Mouse (Mus musculus) kidney, postnatal 25 days (tissue): ENCODE results near the gene Ccdc194.

Source experiments
- DNase-seq, 2 experiments: peaks; one replicate each; pipeline ENCODE4 v3.0.0; 2021; ENCODE audit warnings: mixed read lengths in 2 of 2

The Ccdc194 gene

DNA sequence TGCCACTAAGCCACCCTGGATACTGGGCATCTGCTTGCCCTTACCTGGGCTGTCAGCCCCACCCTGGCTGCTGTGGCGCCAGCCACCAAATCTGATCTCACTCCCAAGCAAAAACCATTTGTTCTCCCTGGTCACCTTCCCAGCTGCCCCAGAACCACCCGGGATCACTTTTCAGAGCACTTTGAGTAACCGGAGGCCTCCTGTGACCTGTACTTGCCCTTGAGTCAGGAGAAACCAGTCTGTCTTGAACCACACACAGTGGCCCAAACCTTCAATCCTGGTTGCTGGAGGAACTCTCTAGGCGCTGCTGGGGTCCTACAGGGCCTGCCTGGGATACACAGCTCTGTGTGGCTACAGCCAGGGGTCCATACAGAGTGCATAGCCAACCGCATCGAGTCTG is 27.3 kb upstream of the Ccdc194 start:
- peak in 1 of 2 experiments; percentile 55 for DNase-seq

DNA sequence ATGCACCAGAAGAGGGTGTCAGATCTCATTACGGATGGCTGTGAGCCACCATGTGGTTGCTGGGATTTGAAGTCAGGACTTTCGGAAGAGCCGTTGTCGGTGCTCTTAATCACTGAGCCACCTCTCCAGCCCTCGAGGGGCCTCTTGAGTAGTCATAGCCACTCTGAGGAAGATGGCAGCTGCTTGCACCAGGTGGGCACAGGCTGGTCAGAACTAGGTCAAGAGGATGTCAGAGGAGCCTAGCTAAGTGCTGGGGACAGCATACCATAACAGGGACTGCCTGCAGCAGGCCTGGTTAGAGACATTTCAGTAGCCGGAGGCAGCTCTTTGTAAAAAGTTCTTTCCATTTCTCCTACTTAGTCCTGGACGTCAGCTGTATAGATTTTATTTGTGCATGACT is 25.2 kb upstream of the Ccdc194 start:
- no peak for DNase-seq

DNA sequence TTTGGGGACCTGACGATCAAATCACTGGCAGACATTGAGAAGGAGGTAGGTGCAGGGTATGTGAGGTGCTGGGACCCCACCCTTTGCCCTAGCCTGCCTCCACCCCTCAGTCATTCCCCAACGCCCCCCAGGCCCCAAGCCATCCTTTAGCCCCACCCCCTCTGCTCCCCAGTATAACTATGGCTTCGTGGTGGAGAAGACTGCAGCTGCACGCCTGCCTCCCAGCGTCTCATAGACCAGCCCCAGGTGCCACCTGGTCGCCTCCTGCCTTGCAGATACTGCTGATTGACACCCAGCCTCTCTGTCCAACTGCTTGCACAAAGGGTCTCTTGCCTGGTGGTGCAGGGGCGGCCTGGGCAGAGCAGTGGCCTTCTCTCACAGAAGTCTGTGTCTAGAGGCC is 22.1 kb upstream of the Ccdc194 start:
- no peak for DNase-seq

DNA sequence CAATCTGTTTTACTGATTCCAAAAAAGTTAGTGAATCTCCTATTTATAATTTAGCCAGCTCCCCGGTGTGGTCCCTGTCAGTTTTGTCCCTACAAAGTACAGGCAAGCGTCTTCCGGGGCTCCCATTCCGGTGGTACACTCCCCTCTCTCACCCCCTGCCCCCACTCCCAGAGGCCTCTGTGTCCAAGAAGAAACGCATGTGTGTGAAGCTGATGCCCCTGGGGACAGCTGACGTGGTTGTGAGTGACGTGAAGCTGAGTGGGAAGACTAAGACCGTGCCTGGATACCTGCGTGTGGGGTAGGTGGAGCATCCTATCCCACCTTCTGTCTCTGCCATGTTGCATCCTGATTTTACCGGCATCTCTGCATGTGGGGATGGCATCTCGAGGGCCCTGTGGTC is 19.5 kb upstream of the Ccdc194 start:
- no peak for DNase-seq

DNA sequence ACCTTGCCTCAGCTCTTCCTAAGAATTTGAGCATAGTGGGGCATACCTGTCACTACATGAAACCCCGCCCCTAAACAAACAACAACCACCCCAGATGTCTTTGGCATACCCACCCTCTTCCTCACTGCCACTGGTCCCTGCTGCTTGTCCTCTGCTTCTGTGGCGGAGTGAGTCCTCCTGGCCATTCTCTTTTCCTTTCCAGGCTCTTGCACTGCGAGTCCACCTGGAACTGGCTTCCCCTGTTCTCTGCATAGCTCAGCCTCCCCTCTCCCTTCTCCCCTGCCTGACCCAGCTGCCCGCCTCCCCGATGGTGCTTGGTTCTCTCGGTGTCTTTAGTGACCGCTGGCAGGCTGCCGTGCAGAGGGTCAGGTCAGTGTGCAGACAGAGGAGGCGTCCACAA is 18.2 kb upstream of the Ccdc194 start:
- peak in 1 of 2 experiments; percentile 43 for DNase-seq

DNA sequence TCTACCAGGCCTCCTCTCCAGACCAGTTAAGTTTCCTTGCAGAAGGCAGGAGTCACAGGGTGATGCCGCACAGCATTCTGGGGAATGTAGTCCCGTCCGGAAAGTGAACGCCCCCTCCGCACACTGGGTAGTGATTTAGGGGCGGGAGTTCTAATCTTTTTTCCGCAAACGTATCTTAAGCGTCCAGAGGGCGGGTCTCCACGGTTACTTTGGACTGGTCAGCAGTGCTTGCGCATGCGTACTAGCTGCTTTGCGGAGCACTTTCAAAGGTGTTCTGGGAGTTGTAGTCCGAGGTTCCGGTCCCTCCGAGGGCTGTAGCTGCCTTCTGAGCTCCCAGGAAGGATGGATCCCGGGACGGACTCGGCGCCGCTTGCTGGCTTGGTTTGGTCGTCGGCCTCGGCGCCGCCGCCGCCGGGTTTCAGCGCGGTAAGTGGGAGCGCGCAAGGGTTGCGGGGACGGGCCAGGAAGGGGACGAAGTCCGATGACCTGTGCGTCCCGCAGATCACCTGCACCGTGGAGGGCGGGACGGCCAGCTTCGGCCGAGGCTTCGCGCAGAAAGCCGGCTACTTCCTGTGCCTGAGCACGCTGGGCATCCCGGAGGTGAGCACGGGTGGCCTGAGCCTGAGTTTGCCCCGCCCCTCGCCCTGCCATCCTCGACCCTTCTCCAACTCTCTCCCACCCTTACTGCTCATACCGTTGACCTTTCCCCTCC is 17.3 kb upstream of the Ccdc194 start, which contains the start of gene Mvb12a:
Mvb12a (plus strand) TSS at position 291 of the 712 bp plus-strand sequence.
- DNase-seq = peak; percentile 99

DNA sequence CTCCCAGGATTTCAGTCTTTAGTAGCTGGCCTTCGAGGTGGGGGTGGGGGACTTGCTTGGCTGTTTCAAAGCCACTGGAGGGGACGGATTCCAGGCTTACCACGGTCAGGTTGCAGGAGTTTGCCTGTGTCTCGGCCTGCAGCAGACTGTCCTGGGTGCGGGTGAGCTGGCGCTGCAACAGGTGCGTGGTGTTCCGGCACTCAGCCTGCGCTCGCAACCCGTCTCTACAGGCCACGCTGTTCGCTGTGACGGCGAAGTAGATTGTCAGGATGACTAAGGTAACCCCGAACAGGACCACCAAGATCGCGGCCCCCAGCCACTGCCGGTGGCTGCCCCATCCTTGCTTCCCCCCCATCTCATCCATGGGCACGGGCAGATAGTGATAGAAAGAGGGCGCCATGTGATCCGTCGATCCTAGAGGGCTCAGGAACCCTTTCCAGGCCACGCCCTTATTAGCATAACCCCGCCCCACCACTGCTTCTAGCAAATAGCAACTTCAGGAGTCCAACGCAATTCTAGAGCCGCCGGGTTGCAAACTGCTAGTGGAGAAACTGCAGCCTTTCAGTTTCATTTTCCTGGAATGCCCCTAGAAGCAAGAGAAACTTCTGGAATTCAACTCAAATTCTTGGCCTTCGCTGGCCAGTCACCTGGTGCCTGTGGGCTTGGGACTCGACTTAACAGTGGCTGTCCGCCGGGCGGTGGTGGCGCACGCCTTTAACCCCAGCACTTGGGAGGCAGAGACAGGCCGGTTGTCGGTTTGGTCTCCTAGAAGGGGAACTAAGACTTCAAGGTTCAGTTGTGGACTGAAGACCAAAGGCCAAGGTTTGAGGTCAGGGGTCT is 11.7 kb upstream of the Ccdc194 start, which contains the start of gene Bst2:
Bst2 (minus strand) TSS at position 429 of the 840 bp plus-strand sequence.
- DNase-seq = peak; percentile 95 to 97

DNA sequence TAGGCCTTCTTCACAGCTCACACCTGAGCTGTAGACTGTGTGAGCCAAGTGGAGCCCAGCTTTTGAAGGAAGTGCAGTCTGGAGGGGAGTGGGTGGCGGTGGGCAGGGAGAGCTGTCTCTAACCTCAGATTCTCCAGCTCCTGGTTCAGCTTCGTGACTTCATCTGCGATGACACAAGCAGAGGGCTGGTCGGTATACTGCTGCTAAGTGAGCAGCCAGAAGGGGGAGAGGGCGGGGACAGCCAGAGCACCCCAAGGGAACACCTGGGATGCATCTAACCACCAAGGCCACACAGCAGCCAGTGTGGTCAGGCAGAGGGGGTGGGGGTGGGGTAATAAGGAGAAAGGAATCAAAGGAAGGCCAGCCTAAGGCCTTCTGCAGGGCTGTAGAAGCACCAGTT is 10.2 kb upstream of the Ccdc194 start:
- no peak for DNase-seq

DNA sequence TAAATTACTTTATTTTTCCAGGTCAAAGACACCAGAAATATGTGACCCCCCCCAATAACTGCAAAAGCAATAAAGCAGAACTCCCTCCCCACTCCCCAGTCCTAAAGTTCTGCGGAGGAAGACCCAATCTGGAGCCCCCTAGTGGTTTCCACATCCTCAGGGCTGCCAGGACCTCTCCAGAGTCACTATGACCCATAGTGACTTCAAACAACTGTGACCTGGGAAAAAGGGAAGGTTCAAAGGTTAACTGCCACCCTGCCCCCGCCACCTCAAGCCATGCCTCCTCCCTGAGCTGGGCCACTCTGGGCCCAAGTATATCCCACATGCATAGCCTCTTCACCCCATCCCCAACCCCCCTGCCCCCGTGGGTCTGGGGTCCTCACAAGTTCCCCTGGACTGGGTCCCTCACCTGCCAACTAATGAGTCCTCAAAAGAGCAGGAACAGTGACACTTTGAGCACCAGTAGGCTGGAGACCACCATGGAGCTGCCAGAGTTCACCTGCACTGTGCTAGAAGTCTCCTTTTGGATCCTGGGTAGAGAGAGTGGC is 8.8 kb upstream of the Ccdc194 start:
- no peak for DNase-seq

DNA sequence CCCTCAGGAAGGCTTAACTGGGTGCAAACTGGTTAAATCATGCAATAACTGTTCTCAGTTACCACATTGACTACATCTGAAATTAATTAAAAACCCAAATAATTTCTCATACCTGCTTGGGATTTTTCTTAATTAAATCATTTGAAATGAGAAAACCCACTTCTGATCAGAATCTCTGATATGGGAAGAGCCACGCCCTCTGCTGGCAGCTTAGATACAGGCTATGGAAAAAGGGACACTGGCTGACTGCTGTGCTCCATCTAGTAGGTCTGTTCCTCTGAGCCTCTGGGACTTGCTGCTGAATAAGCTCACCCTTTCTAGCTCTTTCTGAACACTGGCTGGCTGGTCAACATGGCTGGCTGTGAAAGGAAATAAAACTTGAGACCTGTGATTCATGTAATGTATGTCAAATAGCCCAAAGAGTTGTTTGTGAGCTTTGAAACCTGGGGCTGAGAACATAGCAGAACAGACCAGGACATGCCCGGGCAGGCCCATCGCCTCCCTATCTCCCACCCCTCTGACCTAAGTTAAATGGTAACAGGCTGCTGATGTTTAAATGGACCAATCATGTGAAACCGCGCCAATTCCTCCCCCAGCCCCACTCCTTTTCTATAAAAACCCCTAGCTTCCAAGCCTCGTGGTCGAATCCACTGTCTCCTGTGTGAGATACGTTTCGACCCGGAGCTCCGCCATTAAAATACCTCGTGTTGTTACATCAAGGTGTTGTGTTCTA is 5.4 kb upstream of the Ccdc194 start:
- peak; percentile 55 to 73 for DNase-seq

DNA sequence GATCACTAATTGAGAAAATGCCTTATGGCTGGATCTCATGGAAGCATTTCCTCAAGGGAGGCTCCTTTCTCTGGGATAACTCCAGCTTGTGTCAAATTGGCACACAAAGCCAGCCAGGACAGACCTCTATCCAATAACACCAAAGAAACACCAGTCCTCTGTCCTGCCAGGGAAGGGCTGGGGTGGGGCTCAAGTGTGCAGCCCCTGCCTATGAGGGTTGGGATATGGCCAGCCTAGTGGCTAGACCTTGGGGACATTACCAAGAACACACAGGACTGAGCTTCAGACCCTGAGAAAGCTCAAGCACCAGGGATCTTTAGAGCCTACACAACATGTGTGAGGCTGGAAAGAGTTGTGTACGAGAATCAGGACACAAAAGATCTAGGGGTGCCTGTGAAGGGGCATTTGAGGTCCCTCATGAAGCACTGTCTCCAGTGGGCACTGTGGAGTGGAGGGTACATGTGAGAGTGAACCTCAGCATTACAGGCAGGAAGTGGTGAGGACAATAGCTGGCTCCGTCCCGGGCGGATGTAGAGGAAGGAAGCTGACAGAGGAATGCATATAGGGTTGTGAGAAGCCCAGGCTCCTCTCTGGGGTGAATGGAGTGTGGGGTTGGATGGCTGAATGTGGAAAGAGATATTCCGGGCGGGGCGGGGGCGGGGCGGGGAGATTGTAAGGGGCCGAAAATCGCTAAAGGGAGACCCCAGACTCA is 3.0 kb upstream of the Ccdc194 start:
- peak; percentile 57 to 73 for DNase-seq

DNA sequence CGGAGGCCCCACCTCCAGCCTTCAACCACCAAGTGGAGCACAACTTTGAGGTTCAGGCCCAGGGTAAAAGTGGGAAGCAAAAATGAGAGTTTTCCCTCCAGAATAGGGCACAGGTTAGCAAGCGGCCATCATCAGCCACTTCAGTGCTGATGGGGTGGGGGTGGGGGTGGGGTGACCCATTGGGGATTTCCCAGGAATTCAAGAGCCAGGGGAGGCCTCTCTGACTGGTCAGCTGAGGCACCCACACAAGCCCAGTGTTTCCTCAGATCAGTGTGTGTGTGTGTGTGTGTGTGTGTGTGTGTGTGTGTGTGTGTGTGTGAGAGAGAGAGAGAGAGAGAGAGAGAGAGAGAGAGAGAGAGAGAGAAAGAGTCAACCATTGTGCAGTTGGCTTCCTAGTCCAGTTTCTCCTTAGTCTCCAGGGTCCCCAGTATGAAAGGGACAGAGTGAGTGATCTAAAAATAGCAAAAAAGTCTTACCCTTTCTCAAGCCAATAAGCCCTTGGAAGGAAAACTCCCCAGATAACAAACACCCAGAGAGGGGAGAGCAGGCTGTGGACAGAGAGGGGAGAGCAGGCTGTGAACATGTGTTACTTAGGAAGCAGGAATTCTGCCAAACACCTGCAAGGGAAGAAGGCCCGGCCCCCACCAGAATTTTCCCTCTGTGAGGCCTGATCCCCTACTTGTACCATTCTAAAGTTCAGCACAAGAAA is 1.8 kb upstream of the Ccdc194 start:
- no peak for DNase-seq

DNA sequence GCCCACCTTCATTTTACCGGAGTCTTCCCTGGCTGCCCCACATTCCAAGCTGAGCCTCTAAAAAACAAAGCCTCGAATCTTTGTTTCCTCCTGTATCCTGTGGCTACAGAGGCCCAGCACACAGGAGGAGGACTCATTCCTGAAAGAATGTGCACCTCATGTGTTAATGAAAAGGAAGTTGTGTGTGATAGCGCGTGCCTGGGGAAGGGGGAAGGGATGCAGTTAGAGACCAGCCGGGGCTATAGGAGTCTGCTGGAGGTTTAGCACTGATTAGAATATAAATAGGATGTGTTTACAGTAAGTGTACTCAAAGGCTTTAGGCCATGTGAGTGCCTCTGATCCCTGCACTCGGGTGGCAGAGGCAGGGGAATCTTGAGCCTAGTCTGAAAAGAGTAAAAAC is 761 bp upstream of the Ccdc194 start:
- no peak for DNase-seq

DNA sequence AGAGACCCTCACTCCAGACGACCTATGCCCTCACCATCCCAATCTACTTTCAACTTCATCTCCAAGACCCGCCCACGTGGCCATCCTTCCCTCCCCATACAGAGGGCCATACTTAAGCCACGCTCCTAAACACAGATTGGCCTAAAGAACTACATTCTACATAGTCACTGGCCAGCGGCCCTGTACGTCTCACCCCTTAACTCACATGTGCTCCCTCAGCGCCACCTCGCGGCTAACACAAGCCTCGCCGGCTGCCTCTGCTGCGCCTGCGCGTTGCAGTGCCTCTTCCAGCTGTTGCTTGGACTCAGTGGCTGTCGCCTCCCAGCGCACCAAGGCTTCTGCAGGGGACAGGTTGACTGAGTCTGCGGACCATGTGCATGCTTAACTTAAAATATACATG is 3.9 kb downstream of the Ccdc194 start:
- peak; percentile 93 to 95 for DNase-seq

DNA sequence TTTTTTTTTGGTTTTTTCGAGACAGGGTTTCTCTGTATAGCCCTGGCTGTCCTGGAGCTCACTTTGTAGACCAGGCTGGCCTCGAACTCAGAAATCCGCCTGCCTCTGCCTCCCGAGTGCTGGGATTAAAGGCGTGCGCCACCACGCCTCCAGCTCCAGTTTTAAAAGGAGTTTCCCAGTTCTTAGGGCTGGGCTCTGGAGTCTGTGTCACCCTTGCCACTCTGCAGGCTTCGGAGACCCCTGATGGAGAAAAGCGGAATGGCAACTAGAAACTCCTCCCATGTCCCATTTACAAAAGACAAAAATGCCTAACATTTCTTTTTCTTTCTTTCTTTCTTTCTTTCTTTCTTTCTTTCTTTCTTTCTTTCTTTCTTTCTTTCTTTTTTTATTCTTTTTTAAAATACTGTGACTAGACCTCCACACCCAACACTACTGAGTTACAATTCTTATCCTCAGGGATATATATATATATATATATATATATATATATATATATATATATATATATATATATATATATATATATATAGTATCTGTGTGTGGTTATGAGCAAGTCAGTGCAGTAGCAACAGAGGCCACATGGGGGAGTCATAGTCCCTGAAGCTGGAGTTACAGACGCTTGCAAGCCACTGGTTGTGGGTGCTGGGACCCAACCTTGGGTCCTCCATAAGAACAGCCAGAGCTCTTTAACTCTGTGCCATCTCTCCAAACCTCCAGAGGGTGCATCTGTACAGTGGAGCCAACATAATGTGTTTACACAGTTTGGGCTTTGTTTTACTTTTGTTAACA is 6.3 kb downstream of the Ccdc194 start:
- DNase-seq = peak; percentile 70 to 87

DNA sequence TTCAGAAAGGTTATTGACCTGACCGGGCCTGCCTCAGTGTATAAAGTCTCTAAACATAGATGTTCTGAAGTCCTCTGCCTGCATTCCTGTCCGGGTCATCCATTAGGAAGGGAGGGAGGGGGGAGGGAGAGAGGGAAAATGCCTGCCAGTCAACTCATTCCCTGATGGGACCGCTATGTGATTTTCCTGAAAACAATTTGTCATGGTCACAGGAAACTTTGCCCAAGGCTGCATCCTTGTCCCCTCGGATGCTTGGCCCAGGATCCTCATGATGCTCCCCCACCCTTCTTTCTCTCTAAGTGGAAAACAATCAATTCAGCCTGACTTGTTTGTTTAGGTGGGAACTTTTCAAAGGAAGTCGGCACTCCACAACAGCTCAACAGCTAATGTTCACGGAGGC is 8.7 kb downstream of the Ccdc194 start:
- DNase-seq = peak; percentile 43 to 79

DNA sequence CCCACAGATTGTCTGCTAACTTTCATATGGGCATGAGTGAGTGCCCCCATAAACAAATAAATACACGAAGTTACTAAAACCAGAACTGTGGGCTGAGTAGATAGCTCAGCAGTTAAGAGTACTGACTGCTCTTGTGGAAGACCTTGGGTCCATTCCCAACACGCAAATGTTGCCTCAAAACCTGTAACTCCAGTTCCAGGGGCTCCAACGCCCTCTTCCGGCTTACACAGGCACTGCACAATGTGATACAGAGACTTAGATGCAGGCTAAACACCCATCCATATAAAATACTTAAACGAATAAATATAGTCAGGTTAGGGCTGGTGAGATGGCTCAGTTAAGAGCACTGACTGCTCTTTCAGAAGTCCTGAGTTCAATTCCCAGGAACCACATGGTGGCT is 10.5 kb downstream of the Ccdc194 start:
- no peak for DNase-seq

DNA sequence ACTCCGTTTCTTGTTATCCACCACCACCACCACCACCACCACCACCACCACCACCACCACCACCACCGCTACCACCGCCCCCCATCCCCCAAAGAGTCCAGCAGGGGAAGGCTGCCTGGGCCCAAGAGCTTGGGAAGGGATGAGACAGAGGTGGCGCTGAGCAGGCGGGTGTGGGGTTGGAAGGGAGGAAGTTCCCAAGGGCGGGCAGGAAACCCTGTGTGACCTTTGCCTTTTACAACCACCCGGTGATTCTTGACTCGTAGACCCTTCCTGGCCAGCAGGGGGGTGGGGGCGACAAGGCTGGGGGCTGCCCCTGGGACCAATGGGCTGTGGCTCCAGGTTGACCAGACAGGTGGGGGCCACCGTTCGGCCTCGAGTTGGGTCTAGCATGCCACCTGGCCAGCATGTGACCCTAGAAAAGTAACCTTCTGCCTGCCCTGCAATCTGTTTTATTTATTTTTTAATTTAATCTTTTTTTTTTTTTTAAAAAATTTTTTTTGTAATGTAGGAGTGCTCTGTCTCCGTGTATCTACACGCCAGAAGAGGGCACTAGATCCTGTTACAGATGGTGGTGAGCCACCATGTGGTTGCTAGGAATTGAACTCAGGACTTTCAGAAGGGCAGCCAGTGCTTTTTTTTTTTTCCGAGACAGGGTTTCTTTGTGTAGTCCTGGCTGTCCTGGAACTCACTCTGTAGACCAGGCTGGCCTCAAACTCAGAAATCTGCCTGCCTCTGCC is 12.3 kb downstream of the Ccdc194 start:
- DNase-seq = peak; percentile 62 to 76

DNA sequence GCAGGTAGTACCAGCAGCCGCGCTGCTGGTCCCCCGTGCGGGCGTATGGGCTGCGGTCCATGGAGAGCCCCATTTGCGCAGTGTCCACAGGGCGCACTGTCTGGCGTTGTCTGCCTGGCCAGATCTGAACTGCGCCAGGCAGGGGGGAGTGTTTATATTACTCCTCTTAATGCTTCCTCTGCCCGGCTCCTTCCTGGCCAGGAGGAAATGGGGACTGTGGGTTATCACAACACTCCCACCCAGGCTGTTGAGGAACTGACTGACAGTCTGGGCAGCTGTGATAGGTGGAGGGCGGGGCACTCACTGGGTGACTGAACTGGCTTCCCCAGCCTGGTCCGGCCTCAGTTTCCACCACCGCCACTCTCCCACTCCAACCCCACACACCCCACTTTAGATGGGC is 13.9 kb downstream of the Ccdc194 start, which contains the start of gene Plvap:
Plvap (minus strand) TSS at position 109 of the 400 bp plus-strand sequence.
- DNase-seq = peak; percentile 68 to 81

DNA sequence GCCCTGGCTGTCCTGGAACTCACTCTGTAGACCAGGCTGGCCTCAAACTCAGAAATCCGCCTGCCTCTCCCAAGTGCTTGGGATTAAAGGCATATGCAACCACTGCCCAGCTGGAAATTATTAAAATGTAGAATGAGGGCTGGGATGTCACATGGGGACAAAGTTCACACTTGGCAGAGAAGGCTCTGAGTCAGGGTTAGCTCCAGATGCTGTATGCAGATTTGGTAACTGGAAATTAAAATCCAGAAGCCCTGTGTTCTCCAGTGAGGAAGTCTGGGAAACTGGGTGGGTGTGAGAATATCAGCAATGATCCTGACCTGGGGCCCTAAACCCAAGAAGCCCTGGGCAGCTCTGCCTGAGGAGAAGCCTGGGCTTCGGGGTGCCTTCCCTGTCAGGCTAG is 16.2 kb downstream of the Ccdc194 start:
- DNase-seq = no peak
